Mouse (Mus musculus) liver (tissue): ENCODE measurements around the gene Prc1.
"Not testable (repeated sequence)": the region's sequence is repeated elsewhere in the genome, so short reads cannot be mapped to it uniquely, and the experiment has no call there.

Experiments
- DNase-seq: peaks from one replicate; pipeline ENCODE4 v3.0.0-alpha.2; 2020; ENCODE audit warnings: mixed read lengths

Gene Prc1

DNA sequence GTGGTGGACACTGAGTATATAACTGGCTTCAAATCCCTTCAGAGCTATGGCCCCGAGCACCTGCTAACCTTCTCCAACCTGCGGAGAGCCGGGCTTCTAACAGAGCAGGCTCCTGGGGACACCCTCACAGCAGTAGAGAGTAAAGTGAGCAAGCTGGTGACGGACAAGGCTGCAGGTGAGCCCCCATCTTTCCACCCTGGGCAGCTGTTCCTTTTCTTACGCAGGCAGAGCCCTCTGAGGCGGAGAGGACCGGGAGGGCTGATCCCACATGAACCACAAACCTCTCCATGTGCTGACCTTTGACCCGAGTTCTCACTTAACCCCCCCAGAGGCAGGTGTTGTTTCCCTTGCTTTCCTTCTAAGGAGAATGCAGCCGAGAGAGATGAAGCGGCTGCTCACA, 6.5 kb upstream of the Prc1 start:
- DNase-seq, result no peak

- DNase-seq, result peak; percentile 46
Observed at GRCm38 (mm10) chr7:80294764-80295648, 756 bp downstream of the Prc1 start.

DNA sequence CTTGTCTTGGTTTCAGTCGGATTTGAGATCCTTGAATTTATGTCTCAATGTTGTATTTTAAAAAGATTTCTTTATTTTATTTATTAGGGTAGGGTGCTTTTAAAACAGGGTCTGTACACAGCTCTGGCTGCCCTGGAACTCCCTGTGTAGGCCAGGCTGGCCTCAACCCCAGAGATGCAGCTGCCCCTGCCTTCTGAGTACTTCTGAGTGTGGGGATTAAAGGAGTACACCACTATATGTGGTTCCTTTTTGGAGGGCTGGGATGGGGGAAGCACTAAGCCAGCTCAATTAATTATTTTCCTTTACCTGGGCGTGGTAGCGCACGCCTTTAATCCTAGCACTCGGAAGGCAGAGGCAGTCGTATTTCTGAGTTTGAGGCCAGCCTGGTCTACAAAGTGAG, 2.2 kb downstream of the Prc1 start:
- no peak for DNase-seq

- DNase-seq, result no peak
Observed at GRCm38 (mm10) chr7:80297041-80297440, 2.8 kb downstream of the Prc1 start.

GRCm38 (mm10) chr7:80298754-80299153, 4.5 kb downstream of the Prc1 start:
- no peak for DNase-seq

DNA sequence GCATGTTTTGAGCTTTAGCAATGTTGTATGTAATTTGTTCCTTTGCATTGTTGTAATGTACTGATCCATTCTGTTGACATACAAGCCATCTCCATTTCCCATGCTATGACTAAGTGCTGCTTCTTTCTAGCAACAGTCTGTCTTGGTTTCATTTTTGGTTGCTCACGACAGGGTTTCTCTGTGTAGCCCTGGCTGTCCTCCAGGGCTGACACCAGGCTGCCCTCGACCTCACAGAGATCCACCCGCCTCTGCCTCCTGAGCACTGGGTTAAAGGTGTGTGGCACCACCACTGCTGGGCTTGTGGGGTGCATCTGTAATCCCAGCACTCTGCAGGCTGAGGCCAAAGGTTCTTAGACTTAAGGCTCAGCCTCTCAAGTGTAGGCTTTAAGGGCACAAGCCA, 5.3 kb downstream of the Prc1 start:
- no peak for DNase-seq

GRCm38 (mm10) chr7:80301522-80301921, 7.3 kb downstream of the Prc1 start:
- DNase-seq, result peak; percentile 30

- no peak for DNase-seq
Observed at GRCm38 (mm10) chr7:80307766-80308165, 13.5 kb downstream of the Prc1 start.

- no peak for DNase-seq
Observed at GRCm38 (mm10) chr7:80310771-80311170, 16.5 kb downstream of the Prc1 start.

- no peak for DNase-seq
Observed at GRCm38 (mm10) chr7:80315733-80316132, 21.5 kb downstream of the Prc1 start.

DNA sequence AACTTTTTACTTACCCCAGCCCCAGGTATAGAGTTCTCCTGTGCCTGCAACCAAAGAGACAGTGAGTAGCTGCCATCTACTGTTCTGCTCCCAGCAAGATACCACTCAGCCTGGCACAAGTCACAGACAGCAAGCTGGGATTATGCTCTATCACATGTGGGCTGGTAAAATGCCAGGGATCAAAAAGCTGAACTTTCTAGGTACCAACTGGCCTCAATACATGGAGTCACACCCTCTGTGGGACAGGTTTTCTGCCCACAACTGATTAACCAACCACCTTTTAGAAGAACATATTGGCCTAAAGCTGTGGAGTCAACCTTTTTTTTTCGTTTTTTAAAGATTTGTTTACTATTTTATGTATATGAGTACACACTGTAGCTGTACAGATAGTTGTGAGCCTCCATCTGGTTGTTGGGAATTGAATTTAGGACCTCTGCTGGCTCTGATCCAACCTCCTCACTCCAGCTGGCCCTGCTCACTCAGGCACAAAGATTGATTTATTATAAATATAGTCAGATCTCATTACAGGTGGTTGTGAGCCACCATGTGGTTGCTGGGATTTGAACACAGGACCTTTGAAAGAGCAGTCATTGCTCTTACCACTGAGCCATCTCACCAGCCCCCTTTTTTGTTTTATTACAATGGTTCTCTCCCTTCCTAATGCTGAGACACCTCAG, 23.3 kb downstream of the Prc1 start:
- DNase-seq, result no peak

DNA sequence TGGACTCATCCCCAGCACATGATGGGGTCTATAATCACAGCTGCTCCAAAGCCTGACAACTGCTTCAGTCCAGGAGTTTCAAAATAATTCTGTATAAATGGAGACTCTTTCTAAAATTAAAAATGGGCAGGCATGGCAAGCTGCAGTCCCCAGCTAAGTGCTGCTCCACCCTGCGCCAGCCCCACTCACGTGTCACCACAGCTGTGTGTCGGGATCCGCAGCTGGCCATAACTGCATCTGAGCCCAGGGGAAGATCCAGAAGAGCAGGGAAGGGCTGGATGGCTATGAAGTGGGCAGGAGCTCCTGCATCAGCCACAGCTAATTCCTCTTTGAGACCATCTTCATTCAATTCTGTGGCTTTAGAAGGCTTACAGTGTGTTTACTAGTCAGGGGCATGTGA, 24.4 kb downstream of the Prc1 start:
- DNase-seq, result no peak

- DNase-seq, result no peak
Observed at GRCm38 (mm10) chr7:80319846-80320496, 25.7 kb downstream of the Prc1 start.

DNA sequence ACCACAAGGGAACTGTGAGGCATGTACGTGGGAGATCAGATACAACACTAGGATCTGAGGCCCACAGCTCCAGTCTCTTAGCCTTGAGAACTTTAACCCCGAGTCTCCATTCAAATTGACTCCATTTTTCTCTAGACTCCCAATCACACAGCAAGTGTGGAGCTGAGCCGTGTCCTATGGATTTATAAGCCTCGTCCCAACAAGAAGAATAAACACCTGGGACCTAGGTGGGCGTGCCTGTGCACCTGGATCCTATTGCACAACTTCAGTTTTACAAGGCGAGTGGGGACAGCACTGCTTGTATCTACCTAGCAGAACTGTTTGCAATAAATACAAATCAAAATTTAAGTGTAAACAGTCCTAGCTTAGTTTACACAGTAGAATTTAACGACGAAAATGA, 29.1 kb downstream of the Prc1 start:
- no peak for DNase-seq

DNA sequence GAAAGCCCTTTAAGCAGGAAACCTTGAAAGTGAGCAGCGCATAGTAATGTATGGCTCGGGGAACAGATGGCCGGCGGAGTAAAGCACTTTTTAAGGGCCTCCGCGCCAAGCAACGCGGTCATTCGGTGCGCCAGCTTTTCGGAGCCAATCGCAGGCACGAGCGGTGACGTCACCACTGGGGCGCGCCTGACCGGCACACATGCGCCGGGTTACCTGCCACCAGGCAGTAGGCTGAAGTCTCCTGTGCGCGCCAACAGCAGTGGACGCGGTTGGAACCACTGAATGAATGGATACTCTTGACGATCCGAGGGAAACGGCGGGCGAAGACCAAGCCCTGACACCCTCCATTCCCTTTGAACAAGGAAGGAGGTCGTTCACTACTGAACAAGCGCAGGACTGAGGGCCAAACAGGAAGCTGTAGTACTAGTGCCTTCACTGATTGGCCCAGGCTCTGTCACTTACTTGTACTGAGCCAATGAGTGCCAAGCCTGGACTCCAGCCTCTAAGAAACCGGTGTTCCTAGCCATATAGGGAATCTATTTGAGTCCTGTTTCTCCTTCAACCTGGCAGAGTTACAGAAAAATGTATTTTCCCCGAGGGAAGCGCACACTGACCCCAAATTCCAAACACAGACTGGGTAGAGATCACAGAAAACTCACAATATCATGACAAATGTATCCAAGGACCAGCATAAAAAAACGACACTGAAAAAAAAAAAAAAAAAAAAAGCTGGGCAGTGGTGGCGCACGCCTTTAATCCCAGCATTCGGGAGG, 30.0 kb downstream of the Prc1 start, which contains the start of gene Rccd1:
Gene Rccd1 (minus strand): TSS at position 412 of the 773 bp plus-strand sequence.
- DNase-seq, result peak; percentile 94

GRCm38 (mm10) chr7:80324816-80325119, 30.5 kb downstream of the Prc1 start:
- DNase-seq, result not testable (repeated sequence)

DNA sequence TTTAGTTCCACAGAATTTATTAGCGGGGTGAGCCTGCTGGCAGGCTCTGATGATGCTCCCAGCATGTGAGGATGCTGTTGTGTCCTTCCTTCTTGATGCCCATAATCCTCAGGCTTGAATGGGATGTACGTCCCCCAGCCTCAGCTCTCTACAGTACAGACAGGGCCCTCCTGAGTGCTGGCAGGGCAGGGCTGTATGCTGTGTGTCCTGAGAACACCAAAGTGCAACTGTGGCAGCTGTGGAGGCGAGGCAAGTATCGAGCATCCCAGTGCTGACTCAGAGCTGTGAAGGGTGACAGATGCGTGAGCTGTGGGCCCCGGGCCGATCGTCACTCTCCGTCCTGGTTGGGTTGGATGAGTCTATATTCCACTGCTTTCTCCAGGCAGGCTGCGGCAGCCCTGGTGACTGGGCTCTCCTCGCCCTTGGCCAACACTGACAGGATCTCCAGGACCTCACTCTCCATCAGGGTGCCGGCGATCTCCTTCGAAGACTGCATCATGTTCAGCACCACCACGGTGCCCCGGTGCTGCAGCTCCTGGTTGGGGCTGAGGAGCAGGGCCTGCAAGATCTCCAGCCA, 31.1 kb downstream of the Prc1 start:
- no peak for DNase-seq

DNA sequence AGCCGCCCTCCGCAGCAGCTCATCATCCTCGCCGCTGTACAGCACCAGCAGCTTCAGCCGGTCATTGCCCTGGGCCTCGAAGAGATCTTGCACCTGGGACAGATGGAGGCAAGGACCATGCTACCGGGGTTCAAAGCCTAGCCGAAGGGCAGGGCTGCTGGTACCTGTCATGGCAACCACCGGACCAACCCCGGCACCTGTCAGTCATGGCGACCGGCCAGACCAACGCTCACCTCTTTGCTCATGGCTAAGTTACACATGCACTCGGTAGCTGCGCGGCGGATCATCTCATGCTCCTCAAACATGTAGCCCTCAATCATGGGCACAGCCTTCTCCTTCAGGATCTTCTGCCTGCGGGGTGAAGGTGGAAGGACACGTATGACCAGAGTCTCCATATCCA, 31.8 kb downstream of the Prc1 start:
- DNase-seq, result no peak

- DNase-seq, result no peak
Observed at GRCm38 (mm10) chr7:80330278-80330677, 36.0 kb downstream of the Prc1 start.

GRCm38 (mm10) chr7:80331433-80331832, 37.2 kb downstream of the Prc1 start:
- no peak for DNase-seq

DNA sequence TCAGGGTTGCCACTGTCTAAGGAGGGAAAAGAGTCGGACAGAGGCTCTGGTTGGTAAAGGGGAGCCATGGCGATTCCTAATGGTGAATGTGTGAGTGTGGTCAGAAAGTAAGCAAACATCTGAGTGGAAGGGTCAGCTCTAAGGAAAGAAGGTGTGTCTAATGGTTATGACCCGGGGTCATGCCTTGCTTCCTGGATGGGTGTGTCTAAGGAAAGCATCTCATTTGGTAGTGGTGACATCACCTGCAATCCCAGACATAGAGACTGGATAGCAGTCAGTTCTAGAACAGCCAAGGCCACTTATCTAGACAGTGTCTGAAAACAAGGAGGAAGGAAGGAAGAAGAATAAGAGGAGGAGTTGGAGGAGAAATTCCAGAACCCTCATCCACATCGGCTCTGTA, 40.6 kb downstream of the Prc1 start:
- DNase-seq, result no peak

- no peak for DNase-seq
Observed at GRCm38 (mm10) chr7:80336932-80337331, 42.7 kb downstream of the Prc1 start.

GRCm38 (mm10) chr7:80339371-80339770, 45.1 kb downstream of the Prc1 start:
- DNase-seq, result peak; percentile 45
